Mouse (Mus musculus) cerebellum, adult 2 months (tissue): ENCODE results near the gene Lrmda.

Experiments
- CTCF ChIP-seq: fragments of 200-500 bp; IDR thresholded peaks from 2 replicates; pipeline ENCODE4 v1.5.1; 2011; ENCODE audit warnings: low read depth, mild to moderate bottlenecking, control low read depth, low read length, moderate library complexity, borderline replicate concordance; ENCODE audit not compliant: insufficient read depth
- POLR2A ChIP-seq: fragments of 200-500 bp; IDR thresholded peaks from 2 replicates; pipeline ENCODE4 v1.6.1; 2011; ENCODE audit warnings: low read length, control low read depth, borderline replicate concordance; ENCODE audit not compliant: insufficient read depth

- TF ChIP-seq CTCF (no peak), POLR2A (no peak)
Observed at GRCm38 (mm10) chr14:22814811-22815345, 795.4 kb downstream of the Lrmda start.
